Mouse (Mus musculus) CH12.LX (cell line): ENCODE data around the gene Gabpb2. TPM values are rescaled to one million over a fixed set of nuclear protein-coding genes. Genes with fewer than 3 reads are reported as not detected.

ENCODE experiments used
- DNase-seq: peaks from one replicate; pipeline ENCODE4 v3.0.0-alpha.2; 2013; ENCODE audit errors: extremely low read depth
- H3K27ac ChIP-seq: 2 replicates; pipeline ENCODE4 v1.5.1; 2012; ENCODE audit warnings: low read depth, mild to moderate bottlenecking, control low read depth, moderate library complexity; ENCODE audit not compliant: insufficient read depth
- H3K27me3 ChIP-seq: replicated peaks from 2 replicates; pipeline ENCODE3; 2012; ENCODE audit warnings: inconsistent platforms
- H3K36me3 ChIP-seq, 2 experiments: replicated peaks in 1 of 2; 2 replicates each; pipeline versions ENCODE3 to v1.6.1; 2012; ENCODE audit warnings: inconsistent platforms in 1 of 2, low read length in 1 of 2, mild to moderate bottlenecking in 1 of 2, mixed read lengths in 1 of 2, moderate library complexity in 1 of 2; ENCODE audit not compliant: control insufficient read depth in 1 of 2, insufficient read depth in 1 of 2
- H3K4me1 ChIP-seq, 2 experiments: 2 replicates each; pipeline ENCODE4 v1.6.1; 2012; ENCODE audit warnings: inconsistent platforms in 1 of 2, moderate library complexity in 1 of 2; ENCODE audit not compliant: insufficient read depth in 2 of 2, control insufficient read depth in 1 of 2
- H3K4me2 ChIP-seq: 2 replicates; pipeline ENCODE4 v1.6.1; 2012; ENCODE audit warnings: low read depth, mild to moderate bottlenecking, control low read depth; ENCODE audit not compliant: poor library complexity, insufficient read depth, severe bottlenecking
- H3K4me3 ChIP-seq, 3 experiments: fragments of 150-350 bp in 1 of 3; sonication (generic) in 1 of 3; replicated peaks in 1 of 3; 2 replicates each; pipeline versions ENCODE3 to v1.5.1; 2011 to 2012; ENCODE audit warnings: low read depth in 2 of 3, low read length in 2 of 3, mild to moderate bottlenecking in 2 of 3, moderate library complexity in 2 of 3, control low read depth in 1 of 3, improper control_type of control experiment in 1 of 3, inconsistent platforms in 1 of 3, mixed read lengths in 1 of 3; ENCODE audit not compliant: poor library complexity in 1 of 3
- H3K79me2 ChIP-seq: replicated peaks from 2 replicates; pipeline ENCODE4 v1.6.1; 2012; ENCODE audit warnings: mild to moderate bottlenecking, moderate library complexity; ENCODE audit not compliant: control insufficient read depth, poor library complexity, insufficient read depth, severe bottlenecking; ENCODE audit errors: extremely low read depth
- H3K9ac ChIP-seq: 2 replicates; pipeline ENCODE4 v1.6.1; 2012; ENCODE audit warnings: low read depth, mild to moderate bottlenecking, control low read depth, moderate library complexity; ENCODE audit not compliant: insufficient read depth
- H3K9me3 ChIP-seq: replicated peaks from 2 replicates; pipeline ENCODE3; 2012; ENCODE audit warnings: low read length, inconsistent platforms, mixed read lengths
- BHLHE40 ChIP-seq: IDR thresholded peaks from 2 replicates; pipeline ENCODE4 v1.6.1; 2011; ENCODE audit warnings: mild to moderate bottlenecking, low read depth, low read length, improper control_type of control experiment
- CHD2 ChIP-seq: IDR thresholded peaks from 2 replicates; pipeline ENCODE4 v1.6.1; 2011; ENCODE audit warnings: low read length, improper control_type of control experiment
- CTCF ChIP-seq, 2 experiments: IDR thresholded peaks in 1 of 2; conservative IDR thresholded peaks in 1 of 2; 2 replicates each; pipeline ENCODE4 v1.5.1; 2011 to 2012; ENCODE audit warnings: low read depth in 2 of 2, low read length in 2 of 2, improper control_type of control experiment in 1 of 2, inconsistent platforms in 1 of 2, mild to moderate bottlenecking in 1 of 2, moderate library complexity in 1 of 2
- ELF1 ChIP-seq: IDR thresholded peaks from 2 replicates; pipeline ENCODE4 v1.6.1; 2014; ENCODE audit warnings: low read depth, mild to moderate bottlenecking, inconsistent platforms, low read length, improper control_type of control experiment
- EP300 ChIP-seq: IDR thresholded peaks from 2 replicates; pipeline ENCODE4 v1.6.1; 2011; ENCODE audit warnings: low read length, improper control_type of control experiment
- ETS1 ChIP-seq: conservative IDR thresholded peaks from 2 replicates; pipeline ENCODE4 v1.6.1; 2012; ENCODE audit warnings: low read depth, mild to moderate bottlenecking, inconsistent platforms, low read length, improper control_type of control experiment, moderate library complexity
- GABPA ChIP-seq: IDR thresholded peaks from 2 replicates; pipeline ENCODE4 v1.6.1; 2012; ENCODE audit warnings: low read depth, low read length, improper control_type of control experiment, inconsistent platforms; ENCODE audit not compliant: insufficient replicate concordance
- HCFC1 ChIP-seq: IDR thresholded peaks from 2 replicates; pipeline ENCODE4 v1.6.1; 2012; ENCODE audit warnings: low read depth, mild to moderate bottlenecking, inconsistent platforms, low read length, improper control_type of control experiment
- IRF4 ChIP-seq: IDR thresholded peaks from 2 replicates; pipeline ENCODE4 v1.6.1; 2014; ENCODE audit warnings: low read depth, mild to moderate bottlenecking, inconsistent platforms, low read length, improper control_type of control experiment
- KAT2A ChIP-seq: IDR thresholded peaks from 2 replicates; pipeline ENCODE4 v1.6.1; 2012; ENCODE audit warnings: low read length, improper control_type of control experiment, inconsistent platforms; ENCODE audit not compliant: insufficient replicate concordance
- MAFK ChIP-seq: IDR thresholded peaks from 2 replicates; pipeline ENCODE4 v1.6.1; 2011; ENCODE audit warnings: low read length, improper control_type of control experiment; ENCODE audit not compliant: insufficient replicate concordance
- MAX ChIP-seq: IDR thresholded peaks from 2 replicates; pipeline ENCODE4 v1.6.1; 2011; ENCODE audit warnings: low read length, improper control_type of control experiment
- MYC ChIP-seq: IDR thresholded peaks from 2 replicates; pipeline ENCODE4 v1.6.1; 2011; ENCODE audit warnings: low read depth, mild to moderate bottlenecking, improper control_type of control experiment, low read length
- NELFE ChIP-seq: IDR thresholded peaks from 2 replicates; pipeline ENCODE4 v1.6.1; 2011; ENCODE audit warnings: low read depth, low read length, improper control_type of control experiment
- NRF1 ChIP-seq: IDR thresholded peaks from 2 replicates; pipeline ENCODE4 v1.6.1; 2014; ENCODE audit warnings: low read depth, mild to moderate bottlenecking, inconsistent platforms, low read length, improper control_type of control experiment, moderate library complexity
- POLR2AphosphoS2 ChIP-seq: IDR thresholded peaks from 2 replicates; pipeline ENCODE4 v1.6.1; 2011; ENCODE audit warnings: low read depth, low read length, improper control_type of control experiment
- RAD21 ChIP-seq: IDR thresholded peaks from 2 replicates; pipeline ENCODE4 v1.6.1; 2011; ENCODE audit warnings: low read depth, mild to moderate bottlenecking, low read length, improper control_type of control experiment, moderate library complexity
- SIN3A ChIP-seq: IDR thresholded peaks from 2 replicates; pipeline ENCODE4 v1.6.1; 2012; ENCODE audit warnings: low read length, improper control_type of control experiment, inconsistent platforms
- SMC3 ChIP-seq: IDR thresholded peaks from 2 replicates; pipeline ENCODE4 v1.6.1; 2011; ENCODE audit warnings: low read depth, low read length, improper control_type of control experiment
- TBP ChIP-seq: conservative IDR thresholded peaks from 2 replicates; pipeline ENCODE4 v1.6.1; 2011; ENCODE audit warnings: low read depth, low read length, improper control_type of control experiment
- ZC3H11A ChIP-seq: IDR thresholded peaks from 2 replicates; pipeline ENCODE4 v1.6.1; 2012; ENCODE audit warnings: low read depth, mild to moderate bottlenecking, inconsistent platforms, low read length, improper control_type of control experiment
- ZKSCAN1 ChIP-seq: IDR thresholded peaks from 2 replicates; pipeline ENCODE4 v1.6.1; 2012; ENCODE audit warnings: low read depth, inconsistent platforms, low read length, improper control_type of control experiment, borderline replicate concordance
- ZNF384 ChIP-seq: IDR thresholded peaks from 2 replicates; pipeline ENCODE4 v1.6.1; 2012; ENCODE audit warnings: low read depth, low read length, improper control_type of control experiment, inconsistent platforms
- dilution Hi-C: fragments of 300-500 bp; cut with MboI; formaldehyde crosslinking; loops from 2 replicates; pipeline ENCODE4 v1.14.3; 2020; ENCODE audit warnings: low sequenced_read_pairs; ENCODE audit not compliant: extremely low pct_unique_long_range_greater_than_20kb, extremely low pct_ligation_motif_present
- in situ Hi-C: fragments of 300-500 bp; cut with MboI; formaldehyde crosslinking; loops from 3 replicates; pipeline ENCODE4 v1.14.3; 2019; ENCODE audit warnings: low sequenced_read_pairs, low pct_ligation_motif_present, low pct_unique_long_range_greater_than_20kb, mixed read lengths
- polyA plus RNA-seq: library from polyadenylated mRNA; unstranded; fragments of >175 nt; gene quantifications from 2 replicates; pipeline ENCODE4 v1.2.1, GENCODE M21; 2012; ENCODE audit warnings: low read depth; ENCODE audit not compliant: insufficient read length
- total RNA-seq, 2 experiments: library from RNA; depleted of rRNA; stranded (reverse); fragments of 300-350 nt in 1 of 2; fragments of >200 nt in 1 of 2; gene quantifications; 2 replicates each; pipeline ENCODE4 v1.2.3; 2012 to 2014

Gabpb2 gene
- total and polyA plus RNA-seq, 3 experiments: 14.7 to 20.6 (median 16.6) TPM

GRCm38 (mm10) chr3:95250361-95250760, 32.6 kb upstream of the Gabpb2 start:
- Histone ChIP-seq H3K9me3 (no peaks in the 10 kb centered on the region), H3K4me3 (no peak overlapping the region), H3K36me3 (peaks cover 7 to 23% of the 10 kb centered on the region in 2 experiments), H3K4me2 (no peak overlapping the region), H3K4me1 (peaks cover 0 to 4% of the 10 kb centered on the region in 2 experiments; a peak in 2 of 4 replicates), H3K79me2 (no peaks in the 10 kb centered on the region), H3K27ac (no peak overlapping the region), H3K9ac (no peak overlapping the region), H3K27me3 (no peaks in the 10 kb centered on the region)
- DNase-seq: no peak
- in situ Hi-C loops: no loop called here
- dilution Hi-C loops: no loop called here
- TF ChIP-seq BHLHE40 (no peak), ZKSCAN1 (no peak), SIN3A (no peak), ZC3H11A (no peak), ELF1 (no peak), MAX (no peak), POLR2AphosphoS2 (no peak), CHD2 (no peak), RAD21 (no peak), CTCF (conservative IDR thresholded peaks at IDR 0.05 in 1 of 2, IDR thresholded peaks at IDR 0.05 in 1 of 2; ENCODE audit: low read depth in 2 of 2, low read length in 2 of 2) (no peak), NELFE (no peak), IRF4 (no peak), SMC3 (no peak), MAFK (no peak), ETS1 (no peak), EP300 (no peak), NRF1 (no peak), KAT2A (no peak)

GRCm38 (mm10) chr3:95247660-95248336, 30.1 kb upstream of the Gabpb2 start:
- no peak overlapping the region for H3K4me2 ChIP-seq
- dilution Hi-C loops: no loop called here
- peaks cover 0 to 11% of the 10 kb centered on the region in 2 experiments for H3K36me3 ChIP-seq
- no peak overlapping the region for H3K4me3 ChIP-seq
- H3K9ac ChIP-seq: no peak overlapping the region
- H3K79me2 ChIP-seq: no peaks in the 10 kb centered on the region
- H3K27ac ChIP-seq: no peak overlapping the region
- in situ Hi-C loops: no loop called here
- H3K9me3 ChIP-seq: no peaks in the 10 kb centered on the region
- DNase-seq: no peak
- H3K27me3 ChIP-seq: no peaks in the 10 kb centered on the region
- TF ChIP-seq TBP (no peak), HCFC1 (no peak), ZKSCAN1 (no peak), NELFE (no peak), ZNF384 (no peak), GABPA (no peak), RAD21 (no peak), KAT2A (no peak), IRF4 (no peak), MYC (no peak)
- peaks cover 0 to 4% of the 10 kb centered on the region in 2 experiments; a peak in 2 of 4 replicates for H3K4me1 ChIP-seq
